Mouse (Mus musculus): ENCODE data around the gene Gm5617. TPM values are rescaled to one million over a fixed set of nuclear protein-coding genes. Genes with fewer than 3 reads are reported as not detected.
A peak's percentile ranks its signal among the peaks of the same experiment; 100 is the strongest.

The Gm5617 gene
- polyA plus RNA-seq, 1 experiment from 2014 or later = 27.9 TPM

DNA sequence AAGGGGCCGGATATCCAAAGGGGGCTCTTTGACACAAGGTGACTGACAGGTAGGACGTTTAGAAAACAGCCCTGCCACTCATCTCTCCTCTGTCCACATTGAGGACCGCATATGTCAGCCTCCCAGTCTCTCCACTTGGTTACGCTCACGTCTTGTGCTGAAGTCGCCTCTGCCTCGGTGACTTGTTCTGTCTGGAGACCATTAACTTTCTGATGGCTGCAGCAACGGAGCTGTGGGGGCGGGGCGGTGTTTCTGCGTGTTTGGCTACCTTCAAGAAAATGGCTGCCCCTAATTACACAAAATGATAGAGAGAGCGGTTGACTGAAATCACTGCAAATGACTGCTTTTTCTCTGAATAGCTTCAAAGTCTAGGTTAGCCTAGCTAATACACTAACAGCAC, 43.4 kb downstream of the Gm5617 start:
- H3K4me3 ChIP-seq = peak overlapping the region; percentile 49
- WGBS = 8% methylated on average over 12 of the region's 12 CpGs
- peak overlapping the region; percentile 52 for H3K27ac ChIP-seq (replicated peaks)

More for the DNA sequence above, 43.4 kb downstream of the Gm5617 start:
- Histone ChIP-seq H3K36me3 (replicated peaks) (no peaks in the 10 kb centered on the region), H3K27me3 (replicated peaks; ENCODE audit: low read depth, poor library complexity, severe bottlenecking) (peaks cover 23% of the 10 kb centered on the region; the same call in 1 of the 2 replicates), H3K9me3 (peaks cover 19% of the 10 kb centered on the region; the same call in 1 of the 2 replicates), H3K4me1 (peaks cover 19% of the 10 kb centered on the region)
- DNase-seq (ENCODE audit: low spot score) = peak; percentile 77

Small RNA genes within 50 kb of the gene (microRNA-seq; reads per million reads assigned to microRNA genes)
- gene Gm23653 = not detected

Other genes with a start within 250 kb of the Gm5617 start
- gene Nxpe2, start 142.0 kb upstream of the Gm5617 start, polyA plus RNA-seq (2016; fragmentation: Nextera tagmentation; extraction: Ambion mirVana) = 0.68 and 1.1 TPM in 2 replicates
- 109 and 110 TPM in 2 replicates for gene Rexo2, start 14.8 kb upstream of the Gm5617 start, polyA plus RNA-seq (2016; fragmentation: Nextera tagmentation; extraction: Ambion mirVana)
- 115 and 118 TPM in 2 replicates for gene Rbm7, start 143 bp upstream of the Gm5617 start, polyA plus RNA-seq (2016; fragmentation: Nextera tagmentation; extraction: Ambion mirVana)
- gene Nnmt, start 109.7 kb downstream of the Gm5617 start, polyA plus RNA-seq (2016; fragmentation: Nextera tagmentation; extraction: Ambion mirVana) = 0.59 and 0.61 TPM in 2 replicates